Mouse (Mus musculus): ENCODE results near the gene Ap1ar.

Gene Ap1ar

DNA sequence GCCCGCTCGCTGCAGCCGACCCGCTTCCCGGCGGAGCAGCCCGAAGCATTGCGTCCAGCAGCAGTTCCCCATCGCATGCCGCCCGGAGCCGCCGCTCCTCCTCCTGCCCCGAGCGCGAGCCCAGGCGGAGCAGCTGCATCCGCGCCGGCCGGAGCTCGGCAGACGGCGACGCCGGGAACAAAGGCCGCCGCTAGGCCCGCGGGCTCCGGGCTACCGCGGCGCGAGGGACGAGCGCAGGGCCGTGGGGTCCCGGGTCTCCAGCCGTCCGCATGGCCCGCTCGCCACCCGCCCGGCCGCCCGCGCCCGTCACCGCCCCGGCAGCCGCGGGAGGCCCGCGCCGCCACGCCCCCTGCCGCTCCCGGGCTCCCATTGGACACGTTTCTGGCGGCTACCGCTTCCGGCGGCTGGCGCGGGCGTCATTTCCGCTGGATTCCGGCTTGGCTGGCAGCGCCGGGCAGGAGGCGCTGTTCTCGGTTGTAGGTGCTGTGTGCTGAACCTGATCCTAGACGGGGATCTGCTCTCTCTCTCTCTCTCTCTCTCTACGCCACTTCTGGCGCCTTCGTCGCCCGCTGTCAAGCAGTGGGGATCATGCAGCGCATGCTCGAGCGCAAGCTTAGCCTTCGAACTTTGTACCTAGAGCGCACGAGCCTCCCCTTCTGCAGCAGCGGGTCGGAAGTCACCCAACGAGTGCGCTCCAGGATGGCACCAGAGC, at the start of gene Ap1ar:
TSS of gene Ap1ar (minus strand) at position 370 of the 712 bp plus-strand sequence.
- peak; percentile 95 for DNase-seq (ENCODE audit: low spot score)

DNA sequence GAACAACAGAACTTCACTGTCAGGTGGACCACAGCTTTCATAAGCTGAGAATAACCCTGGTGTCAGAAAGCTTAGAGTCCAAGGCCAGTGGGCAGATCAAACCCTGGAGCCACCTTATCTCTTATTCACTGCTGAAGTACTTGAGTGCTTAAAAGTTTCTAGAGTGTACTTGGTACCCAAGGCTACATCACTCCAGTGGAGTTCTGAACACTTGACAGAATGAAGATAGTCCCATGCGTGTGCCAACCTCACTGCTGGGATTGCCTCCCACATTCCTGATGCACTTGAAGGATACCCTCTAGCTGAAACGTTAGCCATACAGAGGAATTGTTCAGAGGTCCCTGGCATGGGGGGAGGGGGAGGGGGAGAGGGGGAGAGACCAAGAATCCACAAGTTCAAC, 44.4 kb upstream of the Ap1ar start:
- DNase-seq (ENCODE audit: low spot score): no peak

DNA sequence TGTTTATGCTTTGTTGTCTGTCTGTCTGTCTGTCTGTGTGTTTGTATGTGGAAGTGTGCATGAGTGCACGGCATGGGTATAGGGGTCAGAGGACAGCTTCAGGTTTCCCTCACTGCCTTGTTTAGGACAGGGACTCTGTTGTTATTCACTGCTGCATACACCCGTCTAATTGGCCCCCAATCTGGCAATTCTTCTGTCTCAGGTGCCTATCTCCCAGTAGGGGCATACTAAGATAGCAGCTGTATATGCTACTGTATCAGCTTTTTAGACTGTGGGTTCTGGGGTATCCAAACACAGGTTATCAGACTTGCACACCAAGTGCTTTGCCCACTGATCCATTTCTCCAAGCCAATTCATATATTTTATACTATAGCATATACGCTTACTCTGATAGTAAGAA, 42.6 kb upstream of the Ap1ar start:
- DNase-seq (ENCODE audit: low spot score): no peak

DNA sequence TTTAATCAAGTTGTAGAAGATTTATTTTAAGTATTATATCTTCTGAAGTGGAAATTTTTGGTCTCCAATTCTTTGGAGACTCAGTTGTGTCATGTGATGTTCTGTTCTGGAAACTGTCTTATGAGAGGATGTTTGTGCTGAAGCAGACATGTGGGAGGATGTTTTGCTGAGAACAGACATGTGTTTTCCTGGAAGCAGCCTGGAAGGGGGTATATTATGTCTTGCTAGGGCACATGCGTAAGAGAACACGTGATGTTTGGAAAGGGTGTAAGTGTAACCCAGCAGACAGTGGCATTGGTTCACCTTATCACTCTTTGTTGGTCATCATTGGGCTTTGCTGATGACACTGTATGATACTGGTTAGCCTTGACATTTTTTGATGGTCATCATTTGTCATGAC, 38.2 kb upstream of the Ap1ar start:
- DNase-seq (ENCODE audit: low spot score): no peak

DNA sequence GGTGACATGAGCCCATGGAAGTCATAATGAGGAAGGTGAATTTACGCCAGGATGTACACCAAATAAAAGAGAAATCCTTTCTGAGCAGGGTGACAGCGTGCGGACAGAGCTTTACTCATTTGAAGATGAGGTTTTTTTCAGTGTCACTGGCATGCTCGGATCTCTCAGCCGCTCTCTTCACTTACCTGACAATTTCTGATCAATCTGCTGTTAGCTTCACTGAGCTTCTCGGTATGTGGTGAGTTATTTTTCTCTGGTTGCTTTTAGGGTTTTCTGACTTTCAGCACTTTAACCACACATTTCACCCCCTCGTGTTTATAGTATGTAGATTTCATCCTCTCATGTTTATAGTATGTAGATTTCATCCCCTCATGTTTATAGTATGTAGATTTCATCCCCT, 37.7 kb upstream of the Ap1ar start:
- no peak for DNase-seq (ENCODE audit: low spot score)

DNA sequence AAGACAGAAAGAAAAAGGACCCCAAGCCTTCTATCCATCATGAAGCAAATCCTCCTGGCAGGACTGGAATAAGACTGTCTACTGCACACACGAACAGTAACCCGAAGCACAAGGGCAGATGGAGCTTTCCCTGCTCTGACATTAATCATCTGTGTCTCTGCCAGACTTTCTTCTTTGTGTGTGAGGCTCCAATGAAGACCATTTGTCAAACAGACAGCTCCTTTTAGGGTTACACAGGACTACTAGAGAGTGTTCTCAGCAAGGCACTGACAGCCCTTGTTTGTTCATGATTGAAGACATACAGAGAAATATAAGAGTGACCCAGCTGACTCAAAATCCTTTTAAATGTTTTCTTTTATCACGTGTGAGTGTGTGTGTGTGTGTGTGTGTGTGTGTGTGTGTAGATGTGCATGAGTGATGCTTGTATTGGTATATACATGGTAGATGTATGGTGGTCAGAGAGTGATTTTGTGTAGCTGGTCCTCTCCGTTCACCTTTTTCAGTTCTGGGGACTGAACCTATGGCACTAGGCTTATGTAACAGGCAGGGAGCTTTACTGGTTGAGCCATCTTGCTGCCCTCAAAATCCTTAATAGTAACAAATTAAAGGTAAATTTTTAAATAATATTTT, 37.0 kb upstream of the Ap1ar start:
- DNase-seq (ENCODE audit: low spot score): no peak

DNA sequence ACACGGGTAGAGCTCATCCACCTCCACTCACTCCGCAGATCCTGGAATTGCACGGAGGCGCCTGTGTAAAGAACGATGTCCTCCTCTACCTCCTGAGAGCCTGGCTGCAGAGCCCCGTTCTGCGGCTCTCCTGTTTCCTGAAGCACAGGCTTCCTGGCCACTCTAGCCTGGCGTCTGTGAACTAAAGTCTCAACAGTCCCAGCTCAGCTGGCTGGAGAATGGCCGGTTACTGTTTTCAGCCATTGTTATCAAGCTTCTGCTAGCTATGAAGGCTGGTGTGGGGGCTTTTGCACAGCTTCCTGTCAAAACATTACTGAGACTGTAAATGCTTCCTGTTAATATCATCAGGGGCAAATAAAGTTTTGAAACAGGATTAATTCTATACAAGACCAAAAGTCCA, 34.3 kb upstream of the Ap1ar start:
- no peak for DNase-seq (ENCODE audit: low spot score)

DNA sequence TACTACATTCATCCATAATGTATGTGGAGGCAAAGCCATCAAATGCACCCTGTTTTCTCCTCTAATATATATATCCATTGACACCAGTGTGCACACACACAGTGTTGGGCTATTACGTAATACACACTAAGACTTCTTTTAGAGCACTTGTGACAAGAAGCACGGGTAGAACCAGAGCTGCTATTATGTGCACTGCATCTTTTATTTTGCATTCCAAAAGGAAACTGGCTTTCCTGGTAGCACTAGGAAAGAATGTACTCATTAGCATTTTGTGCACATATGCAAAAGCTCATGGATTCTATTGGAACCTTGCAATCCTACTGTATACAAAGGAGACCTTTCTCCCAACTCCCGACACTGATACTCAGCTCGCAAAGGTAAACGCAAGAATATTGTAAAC, 31.6 kb upstream of the Ap1ar start:
- no peak for DNase-seq (ENCODE audit: low spot score)

DNA sequence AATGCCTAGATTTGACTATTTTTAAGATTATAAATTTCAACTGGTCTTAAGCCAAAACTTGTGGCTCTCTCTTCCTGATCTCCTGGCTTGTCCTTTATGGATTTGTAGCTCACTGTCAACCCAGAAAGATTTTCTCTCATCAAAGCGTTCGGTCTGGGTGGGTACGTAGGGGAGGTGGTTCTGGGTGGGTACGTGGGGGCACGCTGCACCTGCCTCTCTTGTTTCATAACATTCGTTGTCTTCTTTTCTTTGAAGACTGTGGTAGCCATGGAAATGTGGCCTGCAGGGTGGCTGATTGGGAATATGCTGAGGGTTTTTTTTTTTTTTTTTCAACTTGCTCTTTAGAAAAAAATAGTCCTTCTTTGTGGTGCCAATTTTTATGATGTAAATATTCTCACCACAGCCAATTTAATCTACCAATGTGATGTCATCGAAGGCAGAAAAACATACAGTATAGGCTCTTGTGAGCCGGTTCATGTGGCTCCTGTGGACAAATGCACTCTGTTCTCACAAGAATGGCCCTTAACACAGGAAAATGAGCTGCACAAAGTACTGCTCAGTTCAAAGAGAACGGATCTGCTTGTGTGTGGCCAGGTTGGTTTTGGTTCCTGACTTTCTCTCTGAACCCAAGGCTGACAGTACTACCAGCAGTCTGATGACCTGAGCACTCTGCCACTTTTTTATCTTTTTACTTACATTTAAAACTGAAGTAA, 30.9 kb upstream of the Ap1ar start:
- DNase-seq (ENCODE audit: low spot score): no peak

DNA sequence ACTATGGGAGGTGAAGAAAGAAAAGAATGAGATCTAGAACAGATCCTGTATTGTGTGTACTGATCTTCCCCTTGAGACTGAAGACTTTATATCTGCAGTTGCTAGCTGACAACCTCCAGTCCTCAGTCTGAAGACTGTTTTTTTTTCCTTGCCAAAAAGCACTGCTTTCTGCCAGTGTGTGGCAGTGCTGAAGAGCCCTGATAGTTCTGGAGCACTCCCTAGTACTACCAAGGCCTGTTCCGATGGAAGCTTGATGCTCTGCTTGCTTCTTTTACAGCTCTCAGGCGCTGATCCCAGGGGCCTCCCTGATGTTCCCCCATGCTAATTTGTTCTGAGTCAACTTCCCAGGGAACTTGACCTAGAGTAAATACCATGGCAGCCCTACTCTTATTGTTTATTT, 26.9 kb upstream of the Ap1ar start:
- DNase-seq (ENCODE audit: low spot score): no peak

DNA sequence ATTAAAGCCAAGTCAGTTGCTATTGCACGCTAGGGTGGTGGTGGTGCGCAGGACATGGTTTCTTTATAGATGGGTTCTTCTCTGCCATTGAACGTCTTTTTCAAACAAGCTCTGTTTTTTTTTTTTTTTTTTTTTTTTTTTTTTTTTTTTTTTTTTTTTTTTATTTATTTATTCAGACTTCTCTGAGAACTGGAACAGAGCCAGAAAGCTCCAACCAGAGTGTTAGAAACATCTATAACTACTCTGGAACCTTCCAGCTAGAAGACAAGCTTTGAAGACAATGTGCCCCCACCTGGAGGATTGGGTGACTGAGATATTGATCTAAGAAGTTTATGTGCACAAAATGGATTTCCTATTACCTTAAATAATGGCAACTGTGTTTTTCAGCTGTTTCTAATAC, 26.2 kb upstream of the Ap1ar start:
- DNase-seq (ENCODE audit: low spot score): no peak

DNA sequence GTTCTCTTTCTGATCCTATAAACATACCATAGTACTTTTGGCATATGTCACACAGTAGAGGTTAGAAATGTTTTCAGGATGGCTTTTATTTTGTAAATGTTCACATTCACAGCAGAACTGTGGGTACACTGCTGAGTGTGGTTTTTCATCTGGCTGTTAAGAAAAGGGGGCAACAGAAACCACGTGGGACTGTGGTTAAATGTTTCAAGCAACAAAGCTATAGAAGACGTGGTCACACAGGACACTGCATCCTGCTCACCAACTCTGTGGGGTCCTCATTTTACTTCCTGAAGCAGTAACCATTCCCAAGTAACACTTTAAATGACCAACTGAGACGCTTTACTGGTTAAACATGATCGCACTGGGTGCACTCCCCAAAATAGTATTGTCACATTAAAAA, 25.2 kb upstream of the Ap1ar start:
- no peak for DNase-seq (ENCODE audit: low spot score)

DNA sequence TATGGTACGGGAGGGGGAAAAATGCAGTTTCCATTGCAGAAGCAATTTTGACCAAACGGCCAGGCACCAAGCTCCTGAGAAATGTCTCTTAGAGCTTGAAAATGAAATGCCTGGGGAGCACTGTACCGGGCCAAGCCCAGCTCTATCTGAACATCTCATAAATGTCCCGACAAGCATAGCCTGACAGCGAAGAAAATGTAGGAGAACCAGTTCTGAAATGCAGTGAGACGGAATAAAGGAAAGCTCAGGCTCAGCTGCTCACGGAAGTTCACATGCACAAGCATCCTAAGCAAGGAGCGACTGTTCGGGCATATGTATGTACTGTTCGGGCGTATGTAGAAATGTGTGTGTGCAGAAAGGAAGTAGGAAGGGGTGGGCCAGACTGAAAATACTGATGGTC, 24.0 kb upstream of the Ap1ar start:
- peak; percentile 54 for DNase-seq (ENCODE audit: low spot score)

DNA sequence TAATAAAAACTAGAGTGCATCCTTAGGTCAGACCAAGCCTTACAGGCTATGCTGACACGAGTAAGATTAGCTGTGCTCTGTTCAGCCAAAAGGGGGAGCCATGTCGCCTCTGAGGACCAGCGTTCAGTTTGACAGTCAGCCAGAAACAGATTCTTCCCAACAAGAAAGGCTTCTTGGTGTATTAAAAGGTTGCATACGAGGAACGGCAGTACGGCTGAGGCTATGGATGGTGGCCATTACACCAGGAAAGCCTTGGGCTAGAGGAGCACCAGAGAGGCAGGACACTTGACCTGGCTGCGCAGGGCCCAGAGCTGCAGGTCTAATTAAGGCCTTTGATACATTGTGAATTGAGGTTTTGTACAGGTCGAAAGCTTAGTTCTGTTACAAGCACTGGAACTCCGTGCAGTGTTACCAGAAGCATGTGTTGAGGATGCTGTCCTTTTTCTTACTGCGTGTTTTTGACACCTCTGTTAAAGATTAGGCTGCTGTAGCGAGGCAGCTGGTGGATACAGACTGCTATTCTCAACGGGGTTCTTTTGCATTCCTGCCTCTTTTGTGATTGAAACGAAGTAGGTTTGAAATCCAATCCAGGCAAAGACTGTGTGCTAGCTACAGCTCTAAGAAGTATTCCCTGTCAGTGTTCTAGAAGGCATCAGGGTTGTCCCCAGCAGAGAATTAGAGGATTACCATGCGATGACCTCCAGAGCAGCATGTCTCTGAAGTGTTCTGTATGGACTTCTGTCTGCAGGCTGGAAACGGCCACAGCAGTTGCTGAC, 16.3 kb upstream of the Ap1ar start:
- DNase-seq (ENCODE audit: low spot score): peak; percentile 86

DNA sequence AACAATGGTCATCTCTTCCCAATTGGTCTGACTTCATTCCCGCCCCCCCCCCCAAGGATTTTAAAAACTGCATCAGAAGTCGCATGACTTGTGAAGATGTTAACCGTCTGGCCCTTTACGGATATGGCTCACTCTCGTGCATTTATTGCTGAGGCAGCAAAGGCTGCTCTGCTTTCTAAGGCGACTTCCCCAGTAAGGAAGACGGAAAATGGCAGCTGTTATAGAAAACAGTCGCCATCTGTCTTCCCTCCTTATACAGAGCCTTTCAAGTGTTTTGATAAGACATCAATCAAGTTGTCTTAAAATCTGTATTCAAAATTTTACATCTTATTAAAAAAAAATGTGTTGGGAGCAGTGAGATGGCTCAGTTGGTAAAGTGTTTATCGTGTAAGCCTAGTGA, 15.4 kb upstream of the Ap1ar start:
- DNase-seq (ENCODE audit: low spot score): no peak

DNA sequence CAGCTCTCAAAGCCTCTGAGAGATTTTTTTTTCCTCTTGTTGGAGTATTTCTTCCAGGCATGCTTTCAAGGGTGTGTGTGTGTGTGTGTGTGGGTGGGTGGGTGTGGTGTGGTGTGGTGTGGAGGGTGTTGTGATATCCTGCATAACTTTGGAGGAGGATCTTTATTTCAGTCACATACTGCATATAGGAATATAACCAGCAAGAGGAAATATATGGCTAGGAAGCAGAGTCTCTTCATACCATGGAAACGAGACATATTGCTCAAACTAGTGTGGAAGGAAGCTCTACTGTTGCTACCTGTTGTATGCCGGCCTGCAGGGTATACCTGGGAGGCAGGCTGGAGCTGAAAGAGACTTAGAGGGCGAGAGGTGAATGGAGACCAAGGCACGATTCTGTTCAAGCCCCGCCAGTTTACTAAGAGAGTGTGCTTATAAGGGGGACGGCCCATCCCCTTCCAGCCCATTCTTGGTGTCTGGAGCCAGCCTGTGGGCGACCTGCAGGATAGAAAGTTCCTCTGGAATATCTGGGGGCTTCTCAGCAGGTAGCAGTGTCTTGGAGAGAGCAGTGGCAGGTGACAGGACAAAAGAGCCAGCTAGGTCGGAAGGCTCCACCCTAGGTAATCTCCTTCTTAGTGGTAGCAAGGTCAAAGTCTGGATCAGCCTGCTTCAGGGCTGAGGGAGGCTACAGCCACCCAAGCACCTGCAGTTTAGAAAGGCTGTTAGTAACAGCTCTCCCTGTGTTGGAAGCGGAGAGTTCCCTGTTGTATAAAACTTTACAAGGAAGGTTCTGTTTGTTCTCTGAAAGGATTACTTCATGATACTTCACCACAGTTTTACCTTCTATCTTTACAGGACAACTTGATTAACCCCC, 13.7 kb upstream of the Ap1ar start:
- DNase-seq (ENCODE audit: low spot score): no peak

DNA sequence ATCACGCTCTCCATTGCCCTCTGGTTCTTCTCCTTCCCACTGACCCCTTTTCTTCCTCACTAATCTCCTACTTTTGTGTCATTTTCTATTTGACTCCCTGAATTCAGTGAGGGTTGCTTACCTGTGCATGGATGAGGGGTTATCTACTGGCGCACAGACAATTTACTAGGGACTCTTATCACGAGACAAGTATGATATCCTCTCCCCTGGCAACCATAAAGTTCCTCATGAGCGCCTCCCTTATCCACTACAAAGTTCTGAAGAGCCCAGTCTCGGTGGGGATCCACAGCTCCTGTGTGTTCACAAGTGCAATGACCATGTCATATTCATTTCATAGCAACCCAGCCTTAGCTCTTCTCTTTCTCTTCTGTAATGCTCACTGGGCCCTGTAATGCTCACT, 12.6 kb upstream of the Ap1ar start:
- DNase-seq (ENCODE audit: low spot score): no peak

DNA sequence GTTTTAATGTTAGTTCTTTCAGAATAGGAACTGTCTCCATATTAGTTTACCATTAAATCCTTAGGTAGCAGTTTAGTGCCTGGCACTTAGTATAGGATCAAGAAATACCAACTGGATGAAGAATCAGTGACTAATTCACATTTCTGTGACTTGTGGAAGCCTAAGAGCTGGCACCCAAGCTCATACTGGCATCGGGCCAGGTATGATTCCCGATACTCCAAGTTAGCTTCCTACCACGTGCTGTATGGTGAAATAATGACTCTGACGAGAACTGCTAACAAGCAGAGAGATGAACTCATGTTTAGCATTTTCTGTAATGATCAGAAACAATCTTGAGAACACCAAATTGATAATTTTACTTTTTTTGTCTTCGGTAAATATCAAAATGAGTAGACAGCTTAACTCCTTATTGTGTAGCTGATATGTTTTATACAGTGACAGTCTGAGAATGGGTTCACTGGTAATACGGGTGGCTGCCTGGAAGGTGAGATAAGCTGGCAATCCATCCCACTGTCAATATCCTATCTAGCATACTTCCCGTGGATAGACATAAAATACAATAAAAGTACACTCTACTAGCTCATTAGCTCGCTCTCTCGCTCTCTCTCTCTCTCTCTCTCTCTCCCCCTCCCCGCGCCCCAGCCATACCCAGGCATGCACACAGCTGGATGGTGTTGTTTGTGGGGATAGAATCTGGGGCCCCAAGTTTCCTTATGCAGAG, 10.9 kb upstream of the Ap1ar start:
- DNase-seq (ENCODE audit: low spot score): no peak

DNA sequence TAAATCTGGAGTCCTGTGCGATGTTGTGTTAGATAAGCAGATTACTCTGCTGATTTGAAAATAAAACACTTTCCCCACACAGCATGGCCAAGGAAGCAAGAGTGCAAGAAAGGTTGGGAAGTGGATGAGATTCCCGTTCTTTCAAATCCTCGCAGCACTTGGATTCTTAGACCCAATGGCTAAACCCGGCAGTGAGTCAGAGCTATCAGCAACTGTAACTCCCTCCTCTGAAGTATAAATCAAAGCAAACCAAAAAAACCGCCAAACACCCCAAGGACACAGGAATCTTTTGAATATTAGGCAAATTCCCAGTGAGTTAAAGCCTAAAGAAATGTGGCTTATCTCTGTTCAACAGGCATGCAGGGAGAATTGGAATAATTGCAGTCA, 6.6 kb upstream of the Ap1ar start:
- no peak for DNase-seq (ENCODE audit: low spot score)

DNA sequence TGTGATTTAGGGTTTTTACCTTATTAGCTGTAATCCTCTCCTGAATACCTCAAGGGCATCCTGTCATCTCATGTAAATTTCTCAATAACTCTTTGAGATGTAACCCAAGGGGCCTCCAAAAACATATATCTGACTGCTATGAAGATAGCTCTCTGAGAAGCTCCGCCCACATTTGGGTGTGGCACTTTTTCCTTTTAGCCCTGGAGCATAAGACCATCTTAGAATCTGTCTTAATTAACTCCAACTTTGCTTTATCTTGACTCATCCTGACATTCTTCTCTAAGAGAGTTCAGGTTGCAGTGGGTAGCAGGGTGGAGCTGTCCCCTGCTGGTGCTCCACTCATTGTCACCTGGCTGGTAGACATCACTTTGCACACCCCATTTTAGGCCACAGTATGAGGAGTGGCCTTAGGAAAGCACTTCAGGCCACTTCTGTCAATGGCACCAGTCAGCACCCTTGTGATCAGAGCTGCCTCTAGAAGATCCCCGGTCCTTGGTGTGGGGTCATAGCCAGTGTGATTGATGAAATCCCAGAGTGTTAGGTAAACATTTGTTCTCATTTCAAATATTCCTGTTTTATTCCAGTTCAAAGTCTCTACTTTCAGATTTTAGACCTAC, 6.1 kb upstream of the Ap1ar start:
- DNase-seq (ENCODE audit: low spot score): no peak

DNA sequence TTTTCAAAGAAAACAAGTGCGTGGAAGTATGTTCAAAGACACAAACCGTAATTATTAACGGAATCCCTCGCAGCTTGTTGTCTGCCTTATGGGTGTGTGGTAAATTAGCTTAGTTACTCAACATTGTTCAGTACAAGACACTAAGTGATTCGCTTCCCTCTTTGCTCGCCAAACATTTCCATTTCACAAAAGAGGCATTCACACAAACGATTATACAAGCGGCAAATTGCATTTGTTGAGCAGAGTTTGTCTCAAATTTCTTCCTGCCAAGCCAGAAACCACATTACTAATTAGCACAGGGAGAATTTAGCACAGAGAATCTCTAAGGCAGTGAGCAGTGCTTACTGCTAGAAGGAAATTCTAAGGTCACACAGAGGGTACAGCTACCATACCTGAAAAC, 4.6 kb upstream of the Ap1ar start:
- no peak for DNase-seq (ENCODE audit: low spot score)
